Mouse (Mus musculus) inflammation-experienced regulatory T-cells, adult 6 months (primary cell): ENCODE data around the gene Serp1. TPM values are rescaled to one million over a fixed set of nuclear protein-coding genes. Genes with fewer than 3 reads are reported as not detected.
"Not testable (repeated sequence)": the region's sequence is repeated elsewhere in the genome, so short reads cannot be mapped to it uniquely, and the experiment has no call there.

Experiments used
- ATAC-seq: one replicate; pipeline ENCODE4 v1.8.0; 2017
- polyA plus RNA-seq, 3 experiments: library from polyadenylated mRNA; unstranded; fragments of 100-300 nt; shearing (Covaris generic); gene quantifications; one replicate each; pipeline ENCODE4 v1.2.1; 2017

Gene Serp1
- polyA plus RNA-seq, 3 experiments from 2014 or later: 40.4 to 51.7 (median 46.0) TPM

DNA sequence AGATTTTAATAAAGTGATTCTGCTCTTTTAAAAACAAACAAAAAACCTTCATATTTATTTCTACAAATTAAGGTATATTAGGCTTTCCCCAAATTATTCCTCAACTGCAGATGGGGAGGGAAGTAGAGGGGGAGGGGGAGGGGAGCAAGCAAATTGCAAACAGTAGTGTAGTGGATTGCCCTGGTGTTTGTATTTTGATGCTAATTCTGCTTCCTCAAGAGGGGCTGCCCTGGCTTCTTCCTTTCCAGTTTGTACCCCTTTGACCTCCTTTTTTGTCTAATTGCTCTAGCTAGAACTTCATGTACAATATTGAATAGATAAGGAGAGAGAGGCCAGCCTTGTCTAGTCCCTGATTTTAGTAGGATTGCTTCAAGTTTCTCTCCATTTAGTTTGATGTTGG is 21.0 kb downstream of the Serp1 start:
- ATAC-seq: no peak

DNA sequence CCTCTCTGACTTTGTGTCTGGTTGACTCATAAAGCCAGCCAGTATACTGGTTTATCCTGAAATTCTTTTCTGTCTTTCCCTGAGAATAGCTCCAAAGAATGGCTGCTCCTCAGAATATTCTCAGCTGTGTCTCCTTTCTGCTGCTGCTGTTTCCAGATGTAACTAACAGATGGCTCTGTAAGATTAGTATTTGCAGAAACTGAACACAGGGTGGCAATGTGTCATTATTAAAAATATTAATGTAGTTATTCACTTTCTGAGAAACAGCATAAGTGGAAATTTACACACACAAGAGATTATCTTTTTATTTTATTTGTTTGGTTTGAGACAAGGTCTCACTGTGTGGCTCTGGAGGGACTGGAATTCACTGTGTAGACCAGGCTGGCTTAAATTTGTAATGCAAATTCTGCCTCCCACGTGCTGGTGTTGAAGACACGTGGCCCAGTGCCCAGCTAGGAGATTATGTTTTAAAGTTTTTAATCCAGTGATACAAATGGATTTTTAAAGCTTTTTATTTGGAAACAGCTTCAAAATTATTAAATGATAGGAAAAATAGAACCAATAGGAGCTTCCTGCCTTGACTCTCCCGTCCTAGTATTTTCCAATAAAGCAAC is 21.9 kb downstream of the Serp1 start:
- ATAC-seq: no peak

DNA sequence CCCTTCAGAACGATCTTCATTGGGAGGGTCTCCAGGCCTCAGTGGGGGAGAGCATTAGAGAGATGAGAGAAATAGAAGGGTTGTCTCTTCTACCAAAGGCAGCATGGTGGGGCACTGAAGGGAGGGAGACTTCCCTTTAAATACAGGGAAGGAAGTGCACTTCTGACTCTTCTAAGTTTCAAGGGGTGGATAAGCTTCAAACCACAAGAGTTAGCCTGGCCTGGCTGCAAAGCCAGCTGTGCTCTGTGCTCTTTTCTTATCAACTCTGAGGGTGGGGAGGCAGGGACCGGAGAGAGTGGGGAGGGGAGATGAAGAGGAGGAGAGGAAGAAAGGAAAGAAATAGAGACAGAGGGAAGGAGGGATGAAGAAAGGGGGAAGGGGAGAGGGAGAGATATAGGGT is 23.7 kb downstream of the Serp1 start:
- no peak for ATAC-seq

DNA sequence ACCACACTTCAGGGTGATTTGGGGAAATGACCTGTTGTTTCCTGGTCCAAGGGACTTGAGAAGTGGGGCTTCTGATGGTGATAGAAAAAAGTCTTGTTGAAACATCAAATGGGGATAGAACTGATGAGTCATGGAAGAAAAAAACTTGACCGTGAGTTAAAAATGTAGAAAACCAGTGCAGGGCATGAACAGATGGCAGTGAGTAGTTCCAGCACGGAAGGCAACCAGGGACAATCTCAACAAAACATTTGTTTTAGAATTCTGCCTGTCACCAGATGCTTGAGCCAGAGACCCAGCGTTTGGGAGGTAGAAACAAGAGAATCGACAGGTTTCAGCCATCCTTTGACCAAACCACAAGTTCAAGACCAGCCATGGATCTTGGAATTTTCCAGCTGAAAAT is 32.1 kb downstream of the Serp1 start:
- ATAC-seq: no peak

DNA sequence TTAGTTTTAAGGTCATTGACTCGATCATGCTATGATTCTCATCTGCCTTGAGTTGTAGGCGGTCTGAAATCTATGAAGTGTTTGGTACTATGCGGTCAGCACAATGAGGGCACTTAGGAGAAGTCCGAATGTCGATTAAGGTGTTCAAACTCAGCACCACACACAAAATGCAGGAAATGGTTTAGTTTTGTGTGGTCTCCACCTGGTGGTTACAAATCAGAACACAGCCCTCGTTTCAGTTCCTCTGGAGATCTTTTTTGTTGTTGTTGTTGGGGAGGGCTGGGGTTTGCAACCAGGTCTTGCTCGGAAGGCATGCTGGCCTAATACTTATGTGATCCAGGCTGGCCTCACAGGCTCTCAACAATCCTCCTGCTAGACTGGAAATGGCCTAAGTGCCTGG is 34.9 kb downstream of the Serp1 start:
- peak; percentile 80 for ATAC-seq

DNA sequence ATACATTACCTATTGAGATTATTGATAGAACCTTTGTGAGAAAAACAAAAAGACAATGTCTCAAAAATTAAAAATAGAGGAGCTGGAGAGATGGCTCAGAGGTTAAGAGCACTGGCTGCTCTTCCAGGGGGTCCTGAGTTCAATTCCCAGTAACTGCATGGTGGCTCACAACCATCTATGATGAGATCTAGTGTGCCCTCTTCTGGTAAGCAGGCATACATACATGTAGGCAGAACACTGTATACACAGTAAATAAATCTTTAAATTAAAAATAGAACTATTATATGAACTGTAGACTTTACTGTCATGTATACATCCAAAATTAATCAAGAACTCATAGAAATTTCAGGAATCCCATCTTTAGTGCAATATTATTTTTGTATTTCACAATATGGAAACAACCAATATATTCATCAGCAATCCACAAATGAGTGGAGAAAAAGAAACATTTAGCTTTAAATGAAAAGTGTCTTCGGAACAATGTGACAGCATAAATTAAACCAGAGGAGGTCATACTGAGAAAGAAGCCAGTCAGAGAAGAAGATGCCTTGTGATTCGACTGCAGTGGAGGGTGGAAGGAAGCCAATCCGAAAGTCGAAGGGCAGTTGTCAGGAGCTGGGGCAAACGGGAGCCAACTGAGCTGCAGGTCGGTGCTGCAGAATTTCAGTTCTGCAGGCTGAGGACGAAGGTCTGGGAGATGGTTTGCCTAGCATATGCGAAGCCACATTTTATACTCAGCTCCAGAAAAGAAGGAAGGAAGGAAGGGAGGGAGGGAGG is 37.5 kb downstream of the Serp1 start:
- peak; percentile 46 for ATAC-seq

DNA sequence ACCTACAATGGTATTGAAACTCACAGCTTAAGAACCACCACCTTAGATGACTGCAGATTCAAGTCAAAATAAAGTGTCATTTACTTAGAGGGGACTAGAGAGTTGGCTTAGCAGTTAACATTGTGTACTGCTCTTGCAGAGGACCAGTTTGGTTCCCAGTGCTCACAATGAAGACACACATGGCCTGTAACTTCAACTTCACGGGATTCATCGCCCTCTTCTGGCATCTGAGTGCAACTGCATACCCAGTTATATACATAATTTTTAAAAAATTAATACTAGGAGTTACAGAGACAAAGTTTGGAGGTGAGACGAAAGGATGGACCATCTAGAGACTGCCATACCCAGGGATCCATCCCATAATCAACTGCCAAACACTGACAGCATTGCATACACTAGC is 38.6 kb downstream of the Serp1 start:
- no peak for ATAC-seq

DNA sequence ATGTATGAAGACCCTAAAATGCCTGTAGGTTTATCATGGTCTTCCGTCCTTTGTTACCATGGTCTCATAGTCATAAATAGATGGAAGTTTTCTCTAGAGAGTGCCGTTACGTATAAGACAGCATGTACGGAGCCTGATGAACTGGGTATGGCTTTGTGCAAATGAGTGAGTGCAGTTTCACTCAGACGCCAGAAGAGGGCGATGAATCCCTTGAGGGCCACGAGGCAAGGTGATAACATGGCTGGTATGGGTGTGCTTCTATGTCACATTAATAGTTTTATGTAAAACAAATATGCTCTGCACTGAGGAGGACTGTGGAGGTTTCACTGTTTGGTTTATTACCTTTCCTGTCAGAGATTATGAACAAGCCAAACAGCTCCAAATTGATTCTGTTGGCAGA is 39.8 kb downstream of the Serp1 start:
- no peak for ATAC-seq

DNA sequence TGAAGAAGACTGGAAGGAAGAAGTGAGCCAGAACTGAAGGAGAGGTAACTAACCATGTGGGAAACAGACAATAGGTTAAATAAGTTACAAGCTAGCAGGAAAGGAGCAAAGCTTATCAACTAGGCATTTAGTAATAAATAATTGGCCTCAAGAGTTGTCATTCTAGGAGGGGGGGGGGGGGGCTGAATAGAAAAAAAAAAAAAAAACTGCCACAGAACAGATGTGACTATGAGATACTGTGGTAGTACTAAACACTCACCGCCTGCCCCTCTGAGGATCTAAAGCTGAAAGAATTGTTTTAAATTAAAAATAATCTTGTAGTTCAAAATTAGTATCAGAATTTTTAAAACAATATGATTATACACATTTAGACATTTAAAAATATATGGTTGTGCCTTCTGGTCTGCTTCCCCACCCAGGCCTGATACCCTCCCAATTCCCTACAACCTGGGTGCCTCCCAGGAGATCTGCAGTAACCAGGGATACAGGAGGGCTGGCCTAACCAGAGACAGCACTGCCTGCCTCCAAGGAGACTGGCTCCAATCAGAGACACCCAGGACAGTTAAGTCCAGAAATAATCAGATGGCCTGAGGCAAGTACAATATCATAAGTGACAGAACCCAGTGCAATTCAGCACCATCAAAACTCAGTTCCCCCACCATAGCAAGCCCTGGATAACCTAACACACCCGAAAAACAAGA is 46.8 kb downstream of the Serp1 start:
- no peak for ATAC-seq

DNA sequence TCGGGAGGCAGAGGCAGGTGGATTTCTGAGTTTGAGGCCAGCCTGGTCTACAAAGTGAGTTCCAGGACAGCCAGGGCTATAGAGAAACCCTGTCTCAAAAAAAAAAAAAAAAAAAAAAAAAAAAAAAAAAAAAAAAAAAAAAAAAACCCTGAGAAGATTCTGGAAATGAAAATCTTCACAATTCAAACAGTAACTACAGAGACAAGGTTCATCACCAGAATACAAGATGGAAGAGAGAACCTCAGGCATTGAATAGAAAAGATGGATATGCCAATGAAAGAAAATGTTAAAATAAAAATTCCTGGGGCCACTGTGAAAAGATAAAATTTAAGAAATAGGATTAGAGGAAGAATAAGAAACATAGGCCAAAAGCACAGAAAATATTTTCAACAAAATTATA is 50.4 kb downstream of the Serp1 start:
- not testable (repeated sequence) for ATAC-seq

Other genes starting within 250 kb of the Serp1 start
- 10 to 100 TPM; 10.4 to 16.1 (median 13.1) TPM for gene Tsc22d2, start 111.2 kb downstream of the Serp1 start, polyA plus RNA-seq
- 10 to 100 TPM; 63.0 to 73.7 (median 67.5) TPM for gene Eif2a, start 71 bp downstream of the Serp1 start, polyA plus RNA-seq
- gene Selenot, start 50.7 kb upstream of the Serp1 start, polyA plus RNA-seq: 10 to 100 TPM; 30.3 to 45.6 (median 39.6) TPM
- not detected for gene Erich6, start 111.3 kb upstream of the Serp1 start, polyA plus RNA-seq
- gene Siah2, start 166.5 kb upstream of the Serp1 start, polyA plus RNA-seq: 1 to 10 TPM; 1.4 to 2.8 (median 2.1) TPM